Mouse (Mus musculus) hindbrain, postnatal 0 days (tissue): ENCODE data around the gene Acot9. TPM values are rescaled to one million over a fixed set of nuclear protein-coding genes. Genes with fewer than 3 reads are reported as not detected.

Source experiments
- ATAC-seq: fragments of 200-750 bp; cut with Nextera tagmentation; 2 replicates; pipeline ENCODE4 v1.8.0; 2017; ENCODE audit warnings: mild to moderate bottlenecking, moderate TSS enrichment, moderate library complexity
- DNase-seq: peaks from one replicate; pipeline ENCODE4 v3.0.0-alpha.2; 2015; ENCODE audit warnings: low spot score
- H3K27ac ChIP-seq: fragments of 300-500 bp; sonication (generic); 2 replicates; pipeline ENCODE4 v1.5.1; 2014; ENCODE audit warnings: mild to moderate bottlenecking
- H3K27me3 ChIP-seq: fragments of 300-500 bp; sonication (generic); 2 replicates; pipeline ENCODE4 v1.6.1; 2014; ENCODE audit warnings: low read length, mixed read lengths; ENCODE audit not compliant: insufficient read depth
- H3K36me3 ChIP-seq: fragments of 300-500 bp; sonication (generic); 2 replicates; pipeline ENCODE4 v1.6.1; 2014; ENCODE audit warnings: low read length, mixed read lengths; ENCODE audit not compliant: insufficient read depth
- H3K4me1 ChIP-seq: fragments of 300-500 bp; sonication (generic); 2 replicates; pipeline ENCODE4 v1.6.1; 2014; ENCODE audit warnings: antibody characterized with exemption, low read length, mixed read lengths; ENCODE audit not compliant: insufficient read depth
- H3K4me2 ChIP-seq: fragments of 300-500 bp; sonication (generic); 2 replicates; pipeline ENCODE4 v1.6.1; 2014; ENCODE audit warnings: low read depth, mild to moderate bottlenecking, low read length, moderate library complexity, mixed read lengths
- H3K4me3 ChIP-seq: fragments of 300-500 bp; sonication (generic); 2 replicates; pipeline ENCODE4 v1.5.1; 2014; ENCODE audit warnings: low read length
- H3K9ac ChIP-seq: fragments of 300-500 bp; sonication (generic); replicated peaks from 2 replicates; pipeline ENCODE4 v1.6.1; 2014; ENCODE audit warnings: mild to moderate bottlenecking, low read length, moderate library complexity, mixed read lengths
- H3K9me3 ChIP-seq: fragments of 300-500 bp; sonication (generic); 2 replicates; pipeline ENCODE4 v1.6.1; 2016; ENCODE audit warnings: low read length, mixed read lengths
- CTCF ChIP-seq: IDR thresholded peaks from 2 replicates; pipeline ENCODE4 v1.5.1; 2016; ENCODE audit warnings: antibody characterized with exemption, control low read depth, low read depth
- WGBS: fragments of 180-500 bp; shearing (Covaris S2); extraction: QIAGEN DNeasy Blood & Tissue Kit; methylation state at CpG from one replicate; pipeline ENCODE4 v1.1.7; 2014; 5-methylcytosine and 5-hydroxymethylcytosine counted together
- polyA plus RNA-seq: library from polyadenylated mRNA; unstranded; fragments of >200 nt; fragmentation: Nextera tagmentation; extraction: Ambion mirVana; gene quantifications from 2 replicates; pipeline ENCODE4 v1.2.1, GENCODE M21; 2015
- total RNA-seq: library from RNA; depleted of rRNA; stranded (reverse); fragments of >200 nt; gene quantifications from 2 replicates; pipeline ENCODE4 v1.2.3, GENCODE M21; 2014; rRNA removed

Acot9 gene
- total RNA-seq (21.3 and 28.1 TPM in 2 replicates), polyA plus RNA-seq (49.5 and 50.7 TPM in 2 replicates)

GRCm38 (mm10) chrX:155262235-155262914 is at the start of gene Acot9:
TSS of gene Acot9 (plus strand) at chrX:155262443.
- ATAC-seq (peak; percentile 99), DNase-seq (peak; percentile 91)
- no peaks in the 10 kb centered on the region for H3K36me3 ChIP-seq
- H3K27me3 ChIP-seq = no peaks in the 10 kb centered on the region
- peak; percentile 68 for TF ChIP-seq CTCF
- H3K9me3 ChIP-seq = no peaks in the 10 kb centered on the region
- H3K4me2 ChIP-seq = peak within 1 kb of the TSS; percentile 55
- H3K9ac ChIP-seq = peak within 1 kb of the TSS; percentile 61
- H3K4me1 ChIP-seq = no peaks in the 10 kb centered on the region
- 23% methylated on average over 37 of the region's 37 CpGs for WGBS
- peak within 1 kb of the TSS; percentile 58 for H3K4me3 ChIP-seq
- peak within 1 kb of the TSS; percentile 74 for H3K27ac ChIP-seq

- WGBS = 89% methylated on average over 5 of the region's 5 CpGs
Measured at GRCm38 (mm10) chrX:155214291-155215136, 47.7 kb upstream of the Acot9 start.

GRCm38 (mm10) chrX:155215501-155216248 is 46.6 kb upstream of the Acot9 start:
- TF ChIP-seq CTCF = no peak
- WGBS = 27% methylated on average over 23 of the region's 24 CpGs
- peak; percentile 14 for DNase-seq

More at GRCm38 (mm10) chrX:155214291-155215136, 47.7 kb upstream of the Acot9 start:
- Histone ChIP-seq H3K36me3 (no peaks in the 10 kb centered on the region), H3K27ac (no peak overlapping the region), H3K27me3 (no peaks in the 10 kb centered on the region), H3K4me2 (peak overlapping the region; percentile 60; the same call in 1 of the 2 replicates), H3K9me3 (no peaks in the 10 kb centered on the region), H3K4me1 (no peaks in the 10 kb centered on the region), H3K9ac (no peak overlapping the region), H3K4me3 (0 out of 2 replicates have a peak overlapping the region, but pooled peaks have one; percentile 53)
- no peak for TF ChIP-seq CTCF
- ATAC-seq = no peak
- no peak for DNase-seq

GRCm38 (mm10) chrX:155216271-155216670 is 46.0 kb upstream of the Acot9 start, which contains the start of gene Sat1:
TSS of gene Sat1 (minus strand) at chrX:155216449.
- DNase-seq = peak; percentile 93
- Histone ChIP-seq H3K4me2 (peak within 1 kb of the TSS; percentile 60), H3K9ac (peak within 1 kb of the TSS; percentile 55), H3K4me1 (no peaks in the 10 kb centered on the region), H3K27ac (peak within 1 kb of the TSS; percentile 64; the same call in 1 of the 2 replicates), H3K27me3 (no peaks in the 10 kb centered on the region), H3K36me3 (no peaks in the 10 kb centered on the region), H3K4me3 (peak within 1 kb of the TSS; percentile 53), H3K9me3 (no peaks in the 10 kb centered on the region)
- peak; percentile 78 for TF ChIP-seq CTCF
- ATAC-seq = peak; percentile 99
- WGBS = 25% methylated on average over 26 of the region's 26 CpGs

More at GRCm38 (mm10) chrX:155215501-155216248, 46.6 kb upstream of the Acot9 start:
- H3K4me1 ChIP-seq = no peaks in the 10 kb centered on the region
- H3K36me3 ChIP-seq = no peaks in the 10 kb centered on the region
- H3K4me2 ChIP-seq = peak overlapping the region; percentile 60
- peak overlapping the region; percentile 53 for H3K4me3 ChIP-seq
- no peaks in the 10 kb centered on the region for H3K9me3 ChIP-seq
- peak overlapping the region; percentile 55 for H3K9ac ChIP-seq
- no peaks in the 10 kb centered on the region for H3K27me3 ChIP-seq
- H3K27ac ChIP-seq = peak overlapping the region; percentile 64; the same call in 1 of the 2 replicates
- peak; percentile 75; the same call in 1 of the 2 replicates for ATAC-seq

GRCm38 (mm10) chrX:155218277-155218676 is 44.0 kb upstream of the Acot9 start:
- no peak for DNase-seq
- no peaks in the 10 kb centered on the region for H3K27me3 ChIP-seq
- no peaks in the 10 kb centered on the region for H3K4me1 ChIP-seq
- no peak for TF ChIP-seq CTCF
- no peak overlapping the region for H3K4me2 ChIP-seq
- no peaks in the 10 kb centered on the region for H3K36me3 ChIP-seq
- 72% methylated on average over 2 of the region's 2 CpGs for WGBS
- H3K27ac ChIP-seq = no peak overlapping the region
- no peaks in the 10 kb centered on the region for H3K9me3 ChIP-seq
- H3K9ac ChIP-seq = no peak overlapping the region
- no peak overlapping the region for H3K4me3 ChIP-seq
- no peak for ATAC-seq

- DNase-seq = no peak
- no peak overlapping the region for H3K27ac ChIP-seq
Measured at GRCm38 (mm10) chrX:155256856-155257255, 5.4 kb upstream of the Acot9 start.

More at GRCm38 (mm10) chrX:155256856-155257255, 5.4 kb upstream of the Acot9 start:
- H3K4me3 ChIP-seq = no peak overlapping the region
- no peak for TF ChIP-seq CTCF
- no peak for ATAC-seq
- no peak overlapping the region for H3K9ac ChIP-seq
- H3K4me2 ChIP-seq = no peak overlapping the region
- H3K36me3 ChIP-seq = no peaks in the 10 kb centered on the region
- H3K4me1 ChIP-seq = no peaks in the 10 kb centered on the region
- no peaks in the 10 kb centered on the region for H3K27me3 ChIP-seq
- no peaks in the 10 kb centered on the region for H3K9me3 ChIP-seq
